Mouse (Mus musculus) kidney, adult 2 months (tissue): Measurements from ENCODE around the gene Wdr45b. TPM values are rescaled to one million over a fixed set of nuclear protein-coding genes. Genes with fewer than 3 reads are reported as not detected.
"Not testable (repeated sequence)": the region's sequence is repeated elsewhere in the genome, so short reads cannot be mapped to it uniquely, and the experiment has no call there.

ENCODE experiments used
- DNase-seq: peaks from one replicate; pipeline ENCODE4 v3.0.0; 2021
- H3K27ac ChIP-seq: fragments of 200-500 bp; 2 replicates; pipeline ENCODE4 v1.5.1; 2012; ENCODE audit warnings: low read depth, low read length, control low read depth, inconsistent platforms; ENCODE audit not compliant: insufficient read depth
- H3K27me3 ChIP-seq: fragments of 200-500 bp; replicated peaks from 2 replicates; pipeline ENCODE4 v1.6.1; 2012; ENCODE audit warnings: mild to moderate bottlenecking, moderate library complexity, low read length, inconsistent platforms; ENCODE audit not compliant: control insufficient read depth, insufficient read depth
- H3K36me3 ChIP-seq: fragments of 200-500 bp; 2 replicates; pipeline ENCODE4 v1.6.1; 2012; ENCODE audit warnings: mild to moderate bottlenecking, moderate library complexity, low read length, inconsistent platforms; ENCODE audit not compliant: control insufficient read depth, insufficient read depth
- H3K4me1 ChIP-seq: fragments of 200-500 bp; 2 replicates; pipeline ENCODE4 v1.6.1; 2011; ENCODE audit warnings: low read length; ENCODE audit not compliant: control insufficient read depth, insufficient read depth
- H3K4me3 ChIP-seq: fragments of 200-500 bp; 2 replicates; pipeline ENCODE4 v1.5.1; 2011; ENCODE audit warnings: mild to moderate bottlenecking, low read depth, low read length, control low read depth; ENCODE audit not compliant: insufficient read depth
- CTCF ChIP-seq: fragments of 200-500 bp; conservative IDR thresholded peaks from 2 replicates; pipeline ENCODE4 v1.5.1; 2011; ENCODE audit warnings: low read depth, mild to moderate bottlenecking, control low read depth, low read length, moderate library complexity, mixed read lengths; ENCODE audit not compliant: insufficient read depth, insufficient read length
- POLR2A ChIP-seq: fragments of 200-500 bp; IDR thresholded peaks from one replicate; pipeline ENCODE4 v1.6.1; 2011; ENCODE audit warnings: low read depth, low read length, control low read depth
- WGBS: fragments of 180-500 bp; shearing (Covaris S2); methylation state at CpG from one replicate; pipeline ENCODE4 v1.1.7; 2018; 5-methylcytosine and 5-hydroxymethylcytosine counted together
- polyA plus RNA-seq: library from polyadenylated mRNA; depleted of rRNA; stranded (reverse); fragments of >200 nt; gene quantifications from 2 replicates; pipeline ENCODE4 v1.2.3, GENCODE M21; 2012

Gene Wdr45b
- polyA plus RNA-seq, 1 experiment: 54.5 TPM

- TF ChIP-seq POLR2A (no peak), CTCF (no peak)
- no peak for DNase-seq
- Histone ChIP-seq H3K4me3 (no peak overlapping the region), H3K27ac (peak overlapping the region; percentile 66), H3K4me1 (peaks cover 5% of the 10 kb centered on the region), H3K27me3 (no peaks in the 10 kb centered on the region), H3K36me3 (peaks cover 2% of the 10 kb centered on the region)
- WGBS: 96% methylated on average over 5 of the region's 5 CpGs
These were observed 27.6 kb downstream of the Wdr45b start for GRCm38 (mm10) chr11:121326681-121327080.

DNA sequence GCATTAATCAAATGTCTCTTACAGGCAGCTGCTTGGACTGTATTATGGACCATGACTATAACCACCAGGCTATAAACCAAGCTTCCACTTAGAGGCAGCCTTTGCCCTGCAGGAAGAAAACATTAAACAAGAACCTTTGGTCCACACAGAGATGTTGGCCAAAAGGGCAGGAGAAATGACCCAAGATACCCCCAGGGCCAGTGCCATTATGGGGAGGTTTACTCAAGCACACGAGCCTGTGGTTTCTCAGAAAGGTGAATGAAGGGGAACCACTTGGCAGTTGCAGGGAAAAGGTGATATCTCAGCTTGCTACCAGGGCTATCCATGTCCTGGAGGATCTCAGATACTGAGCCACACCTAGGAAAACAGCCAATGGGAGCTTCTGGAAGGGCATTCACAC lies 28.2 kb downstream of the Wdr45b start:
- no peak overlapping the region for H3K4me3 ChIP-seq
- WGBS: 14% methylated on average over 1 of the region's 1 CpGs
- H3K27me3 ChIP-seq: no peaks in the 10 kb centered on the region
- H3K27ac ChIP-seq: peak overlapping the region; percentile 66
- H3K4me1 ChIP-seq: peaks cover 5% of the 10 kb centered on the region
- peaks cover 2% of the 10 kb centered on the region for H3K36me3 ChIP-seq
- TF ChIP-seq CTCF (no peak), POLR2A (no peak)
- DNase-seq: peak; percentile 90

DNA sequence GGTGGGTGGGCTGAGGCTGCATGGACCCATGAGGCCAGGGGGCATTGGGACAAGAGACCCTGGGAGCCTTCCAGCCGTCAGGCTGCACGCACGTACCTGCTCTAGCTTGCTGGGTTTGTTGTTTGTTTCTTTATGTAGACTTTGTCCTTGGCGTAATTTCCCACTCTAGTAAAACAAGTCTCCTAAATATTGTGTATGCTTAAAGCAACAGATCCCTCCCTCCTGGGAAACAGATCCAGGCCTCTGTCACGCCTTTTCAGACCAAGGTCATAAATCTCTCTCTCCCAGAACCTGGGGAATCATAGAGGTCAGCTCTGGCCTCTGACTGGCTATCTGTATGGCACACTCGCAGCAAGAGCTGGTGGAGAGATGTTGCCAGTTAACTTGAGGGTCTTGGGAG lies 46.5 kb downstream of the Wdr45b start:
- not testable (repeated sequence) for H3K4me3 ChIP-seq, H3K27me3 ChIP-seq, DNase-seq, H3K4me1 ChIP-seq, H3K27ac ChIP-seq, H3K36me3 ChIP-seq
- WGBS: 86% methylated on average over 6 of the region's 6 CpGs

GRCm38 (mm10) chr11:121306608-121307007 lies 47.6 kb downstream of the Wdr45b start:
- no peak for DNase-seq
- Histone ChIP-seq H3K4me1 (no peaks in the 10 kb centered on the region), H3K27me3 (no peaks in the 10 kb centered on the region), H3K36me3 (peaks cover 6% of the 10 kb centered on the region), H3K27ac (no peak overlapping the region), H3K4me3 (no peak overlapping the region)
- TF ChIP-seq CTCF (no peak), POLR2A (no peak)
- 98% methylated on average over 8 of the region's 8 CpGs for WGBS

- H3K27ac ChIP-seq: no peak overlapping the region
- H3K4me3 ChIP-seq: no peak overlapping the region
- no peaks in the 10 kb centered on the region for H3K4me1 ChIP-seq
- DNase-seq: no peak
- H3K27me3 ChIP-seq: no peaks in the 10 kb centered on the region
- 94% methylated on average over 6 of the region's 6 CpGs for WGBS
- peaks cover 6% of the 10 kb centered on the region for H3K36me3 ChIP-seq
- TF ChIP-seq CTCF (no peak), POLR2A (no peak)
These were observed 48.9 kb downstream of the Wdr45b start for GRCm38 (mm10) chr11:121305371-121305770.

GRCm38 (mm10) chr11:121300265-121300664 lies 54.0 kb downstream of the Wdr45b start:
- H3K4me3 ChIP-seq: no peak overlapping the region
- no peaks in the 10 kb centered on the region; the same call in 1 of the 2 replicates for H3K4me1 ChIP-seq
- TF ChIP-seq POLR2A: no peak
- no peak for TF ChIP-seq CTCF
- peak; percentile 86 for DNase-seq
- 0 out of 2 replicates have a peak overlapping the region, but pooled peaks have one; percentile 24 for H3K27ac ChIP-seq
- no peaks in the 10 kb centered on the region for H3K27me3 ChIP-seq
- 37% methylated on average over 9 of the region's 9 CpGs for WGBS
- H3K36me3 ChIP-seq: no peaks in the 10 kb centered on the region

DNA sequence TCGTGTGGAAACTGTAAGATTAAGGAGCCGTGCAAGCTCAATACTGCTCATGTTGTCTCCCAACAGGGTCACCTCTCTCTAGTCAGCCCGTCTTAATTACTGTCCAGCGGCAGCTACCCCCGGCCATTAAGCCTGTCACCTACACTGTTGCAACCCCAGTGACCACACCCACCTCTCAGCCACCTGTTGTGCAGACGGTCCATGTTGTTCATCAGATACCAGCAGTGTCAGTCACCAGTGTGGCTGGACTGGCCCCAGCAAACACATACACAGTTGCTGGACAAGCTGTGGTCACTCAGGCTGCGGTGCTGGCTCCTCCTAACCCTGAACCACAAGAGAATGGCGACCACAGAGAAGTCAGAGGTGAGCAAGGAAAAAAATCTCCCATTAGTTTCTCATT lies 55.8 kb downstream of the Wdr45b start:
- Histone ChIP-seq H3K4me1 (no peaks in the 10 kb centered on the region; the same call in 1 of the 2 replicates), H3K4me3 (no peak overlapping the region), H3K36me3 (no peaks in the 10 kb centered on the region), H3K27me3 (no peaks in the 10 kb centered on the region), H3K27ac (no peak overlapping the region)
- DNase-seq: no peak
- WGBS: 95% methylated on average over 8 of the region's 8 CpGs
- TF ChIP-seq CTCF (no peak), POLR2A (no peak)

DNA sequence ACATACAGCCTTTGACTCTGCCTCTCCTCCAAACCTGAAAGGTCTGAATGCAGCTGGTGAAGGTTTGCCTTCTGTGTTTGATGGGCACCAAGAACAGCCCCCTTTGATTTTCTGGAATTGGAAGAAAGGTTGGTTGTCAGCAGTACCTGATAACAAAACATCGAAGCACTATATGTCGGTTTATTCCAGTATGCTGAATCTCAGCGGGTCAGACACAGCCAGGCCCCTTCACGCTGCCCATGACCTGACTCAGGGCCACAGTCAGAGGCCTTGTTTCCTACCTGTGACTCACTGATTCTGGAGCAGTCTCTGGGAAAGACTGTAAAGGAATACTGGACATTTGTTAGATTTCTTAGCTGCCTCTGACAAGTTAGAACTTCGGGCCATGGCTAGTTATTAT lies 59.5 kb downstream of the Wdr45b start:
- TF ChIP-seq CTCF (no peak), POLR2A (no peak)
- no peaks in the 10 kb centered on the region for H3K4me1 ChIP-seq
- no peak overlapping the region for H3K27ac ChIP-seq
- no peaks in the 10 kb centered on the region for H3K27me3 ChIP-seq
- DNase-seq: no peak
- WGBS: 93% methylated on average over 5 of the region's 5 CpGs
- H3K4me3 ChIP-seq: no peak overlapping the region
- H3K36me3 ChIP-seq: peaks cover 3% of the 10 kb centered on the region; the same call in 1 of the 2 replicates
